Mouse (Mus musculus): ENCODE measurements around the gene Cped1.
"Not testable (repeated sequence)": the region's sequence is repeated elsewhere in the genome, so short reads cannot be mapped to it uniquely, and the experiment has no call there.

Cped1 gene

DNA sequence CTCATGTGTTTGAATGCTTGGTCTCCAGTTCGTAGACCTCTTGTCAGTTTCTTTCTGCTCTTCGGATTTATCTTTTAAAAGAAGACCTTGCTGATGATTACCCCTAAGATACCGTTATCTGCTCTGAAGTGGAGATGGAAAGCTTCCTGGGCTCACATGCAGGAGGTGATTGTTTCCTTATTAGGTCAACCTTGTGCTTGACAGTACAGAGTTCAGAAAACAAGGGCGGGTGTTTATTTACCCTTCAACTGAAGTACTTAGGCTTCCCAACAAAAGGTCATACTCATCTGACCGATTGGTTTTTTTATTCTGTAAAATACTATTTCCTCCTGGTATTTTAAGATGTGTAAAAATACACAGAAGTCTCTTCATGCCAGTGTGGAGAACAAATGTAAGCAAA is 106.1 kb downstream of the Cped1 start:
- DNase-seq, result no peak

DNA sequence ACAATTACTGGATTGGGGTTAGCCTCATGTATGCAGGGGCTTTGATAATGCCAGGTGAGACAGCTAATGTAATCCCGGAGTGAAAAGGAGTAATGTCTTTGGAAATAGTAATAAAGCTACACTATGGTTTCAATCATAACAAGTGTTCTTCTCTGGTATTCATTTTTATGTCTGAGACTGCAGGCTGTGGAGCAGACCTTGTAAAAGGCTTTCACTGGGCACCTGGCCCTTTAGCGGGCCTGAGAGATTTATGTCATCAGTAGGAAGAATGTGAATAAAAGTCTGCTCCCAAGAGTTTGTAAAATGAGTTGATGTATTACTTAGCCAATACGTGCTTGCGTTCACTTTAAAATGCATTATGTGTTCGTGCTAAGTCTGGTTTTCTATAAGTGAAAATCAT is 108.1 kb downstream of the Cped1 start:
- DNase-seq, result no peak

GRCm38 (mm10) chr6:22097709-22098108 is 112.0 kb downstream of the Cped1 start:
- no peak for DNase-seq

DNA sequence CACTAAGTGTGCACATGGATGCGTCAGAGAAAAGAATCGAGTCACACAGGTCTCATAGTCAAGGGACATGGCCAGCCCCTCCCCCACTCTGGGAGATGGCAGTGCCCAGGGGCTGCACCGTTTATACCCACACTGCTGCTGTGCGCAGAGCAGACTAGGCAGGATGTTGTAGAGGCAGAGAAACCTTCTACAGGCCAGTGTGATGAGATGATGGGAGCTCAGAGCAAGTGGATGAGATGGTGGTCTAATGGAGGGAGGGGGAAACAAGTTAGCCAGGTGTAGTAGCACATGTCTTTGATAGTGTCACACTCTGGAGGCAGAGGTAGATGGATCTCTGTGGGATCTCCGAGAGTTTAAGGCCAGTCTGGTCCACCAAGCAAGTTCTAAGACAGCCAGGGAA is 114.1 kb downstream of the Cped1 start:
- no peak for DNase-seq

DNA sequence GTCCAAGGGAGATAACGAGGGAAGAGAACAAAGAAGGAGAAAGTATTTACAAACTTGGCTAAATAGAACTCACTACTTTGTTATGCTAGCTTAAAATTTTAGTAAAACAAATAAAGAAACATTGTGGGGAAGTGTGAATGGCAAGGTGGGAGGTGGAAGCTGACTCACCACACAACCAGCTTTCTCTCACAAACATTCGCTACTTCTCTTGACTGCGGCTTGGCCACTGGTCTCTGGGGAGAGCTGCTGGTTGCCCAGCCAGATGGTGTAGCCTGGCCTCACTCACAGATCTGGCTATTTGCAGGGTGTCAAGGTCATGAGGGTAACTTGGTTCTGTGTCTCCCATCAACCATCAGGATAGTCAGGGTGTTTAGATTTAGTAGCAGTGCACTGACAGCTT is 116.2 kb downstream of the Cped1 start:
- DNase-seq, result no peak

GRCm38 (mm10) chr6:22102752-22103151 is 117.0 kb downstream of the Cped1 start:
- DNase-seq, result no peak

DNA sequence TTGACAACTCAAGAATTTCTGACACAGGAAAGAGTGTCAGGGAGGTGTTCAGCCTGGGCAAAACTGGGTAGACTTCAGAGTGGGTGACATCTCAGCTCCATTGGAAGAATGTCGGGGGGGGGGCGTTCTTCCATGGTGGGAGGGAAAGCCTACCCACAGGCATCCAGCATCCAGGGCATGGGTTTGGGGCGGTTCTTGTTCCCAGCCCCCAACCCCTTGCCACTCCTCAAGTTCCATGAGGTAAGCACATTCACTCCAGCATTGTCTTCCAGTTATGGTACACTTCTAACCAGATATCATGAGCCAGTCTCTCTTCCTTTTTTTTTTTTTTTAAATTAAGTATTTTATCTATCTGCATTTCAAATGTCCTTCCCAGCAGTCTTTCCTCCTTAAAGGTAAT is 118.0 kb downstream of the Cped1 start:
- no peak for DNase-seq

DNA sequence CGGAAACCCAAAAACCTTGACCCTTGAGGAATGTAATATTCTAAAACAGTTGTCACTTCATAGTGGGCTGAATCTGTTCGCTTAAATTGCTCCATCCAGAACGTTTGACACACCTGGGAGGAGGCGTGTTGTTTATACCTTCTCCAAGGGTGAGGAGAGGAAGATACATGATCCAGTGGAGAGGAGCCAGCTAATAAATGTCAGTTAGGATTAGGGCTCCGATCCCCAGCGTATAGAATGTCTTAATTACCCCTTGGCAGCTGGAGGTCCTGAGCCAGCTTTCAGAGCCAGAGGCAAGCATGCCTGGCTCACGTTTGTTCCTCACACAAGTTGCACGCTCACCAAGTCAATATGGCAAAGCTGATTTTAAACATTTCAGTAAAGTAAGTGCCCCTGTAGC is 118.5 kb downstream of the Cped1 start:
- DNase-seq, result no peak

DNA sequence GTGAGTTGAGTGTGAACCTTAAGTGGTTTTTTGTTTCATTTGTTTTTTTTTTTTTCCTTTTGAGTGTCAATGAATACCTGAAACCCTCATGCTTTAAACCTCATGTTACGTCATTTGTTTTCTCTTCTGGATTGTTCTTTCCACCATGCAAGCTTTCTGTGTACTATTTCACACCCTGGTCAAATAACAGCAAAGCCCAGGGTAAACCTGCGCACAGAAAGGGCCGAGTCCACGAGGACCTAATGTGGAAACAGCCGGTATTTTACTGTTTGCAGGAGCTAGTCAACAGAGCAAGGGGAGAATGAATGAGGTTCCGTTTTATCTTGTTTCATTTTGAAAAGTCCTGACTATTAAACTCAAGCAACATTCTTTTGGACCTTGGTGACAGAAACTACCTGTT is 128.4 kb downstream of the Cped1 start:
- DNase-seq, result no peak

DNA sequence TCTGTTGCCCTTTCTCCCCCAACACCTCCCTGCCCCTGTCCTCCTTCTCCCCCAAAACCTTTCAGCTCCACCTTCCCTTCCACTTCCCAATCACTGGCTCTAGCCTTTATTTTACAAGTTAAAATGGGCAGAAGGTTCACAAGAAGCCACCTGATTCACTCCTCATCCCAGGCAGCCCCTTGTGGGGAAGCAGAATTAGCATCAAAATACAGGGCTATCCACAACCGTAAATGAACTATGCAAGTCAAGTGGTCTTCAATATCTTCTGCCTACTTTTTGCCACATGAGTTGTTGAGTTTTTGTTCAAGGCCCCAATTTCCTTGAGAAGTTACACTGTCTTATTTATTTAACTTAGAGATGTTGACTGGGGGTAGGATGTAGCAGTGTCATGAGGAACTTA is 131.0 kb downstream of the Cped1 start:
- DNase-seq, result no peak

GRCm38 (mm10) chr6:22122080-22122479 is 136.4 kb downstream of the Cped1 start:
- DNase-seq, result peak; percentile 11

DNA sequence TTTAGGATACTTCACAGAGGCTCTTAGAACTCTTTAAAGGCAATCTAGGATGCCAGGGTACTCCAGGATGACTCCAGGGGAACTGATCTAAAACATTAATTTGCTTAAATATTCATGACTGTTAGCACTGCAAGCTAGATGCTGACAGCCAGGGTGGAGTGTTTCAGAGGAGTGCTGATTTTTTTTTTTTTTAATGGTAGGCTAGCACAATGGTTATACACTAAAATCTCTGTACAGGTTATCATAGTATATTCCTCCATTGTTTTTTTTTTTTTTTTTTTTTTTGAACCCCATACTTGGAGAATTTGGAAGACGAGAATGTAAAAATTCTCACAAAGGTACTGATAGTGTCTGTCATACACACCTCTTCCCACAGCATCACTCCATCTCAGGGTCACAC is 137.0 kb downstream of the Cped1 start:
- DNase-seq, result no peak

DNA sequence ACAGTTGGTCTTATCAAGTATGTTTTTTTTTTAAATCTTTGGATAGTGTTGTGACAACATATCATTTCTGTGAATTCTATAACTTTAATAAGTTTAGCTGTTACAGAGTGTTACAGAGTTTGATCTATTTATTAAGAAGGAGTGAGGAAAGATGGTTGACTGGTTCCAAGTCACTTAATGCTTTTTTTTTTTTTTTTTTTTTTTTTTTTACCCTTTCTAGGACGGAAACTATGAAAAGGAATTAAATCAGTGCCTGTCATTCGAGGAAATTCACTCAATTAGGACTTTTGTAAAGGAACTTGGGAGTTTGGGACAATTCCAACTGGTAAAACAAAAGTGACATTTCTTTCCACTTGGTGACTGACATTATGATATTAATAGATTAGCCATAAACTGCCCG is 137.6 kb downstream of the Cped1 start:
- DNase-seq, result no peak

DNA sequence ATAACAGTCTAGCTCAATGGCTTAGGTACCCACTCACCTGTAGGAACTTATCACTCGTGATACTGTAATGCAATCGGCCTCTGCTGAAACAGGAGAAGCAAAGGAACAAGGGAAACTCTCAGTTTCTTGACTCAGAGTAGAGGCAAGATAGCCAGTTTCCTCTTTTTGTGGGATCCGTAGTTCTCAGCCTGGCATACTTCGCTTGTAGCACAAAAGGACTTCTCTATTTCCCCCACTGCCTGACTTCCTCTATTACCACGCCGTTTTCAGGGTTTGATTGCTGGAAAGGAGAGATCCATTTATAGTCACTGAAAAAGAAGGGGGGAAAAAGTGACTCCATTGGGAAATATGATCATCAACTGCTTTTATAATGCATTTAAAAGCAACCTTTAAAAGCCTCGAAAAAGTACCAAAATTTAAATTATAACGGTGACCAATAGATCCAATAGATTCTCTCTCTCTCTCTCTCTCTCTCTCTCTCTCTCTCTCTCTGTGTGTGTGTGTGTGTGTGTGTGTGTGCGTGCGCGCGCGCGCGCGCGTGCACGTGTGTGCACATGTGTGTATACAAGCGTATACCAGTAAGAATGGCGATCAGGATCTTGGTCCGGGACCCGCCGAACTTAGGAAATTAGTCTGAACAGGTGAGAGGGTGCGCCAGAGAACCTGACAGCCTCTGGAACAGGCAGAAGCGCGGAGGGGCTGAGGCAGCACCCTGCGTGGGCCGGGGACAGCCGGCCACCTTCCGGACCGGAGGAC is 139.0 kb downstream of the Cped1 start:
- DNase-seq, result not testable (repeated sequence)

- DNase-seq, result no peak
Measured at GRCm38 (mm10) chr6:22135038-22135631, 149.4 kb downstream of the Cped1 start.

DNA sequence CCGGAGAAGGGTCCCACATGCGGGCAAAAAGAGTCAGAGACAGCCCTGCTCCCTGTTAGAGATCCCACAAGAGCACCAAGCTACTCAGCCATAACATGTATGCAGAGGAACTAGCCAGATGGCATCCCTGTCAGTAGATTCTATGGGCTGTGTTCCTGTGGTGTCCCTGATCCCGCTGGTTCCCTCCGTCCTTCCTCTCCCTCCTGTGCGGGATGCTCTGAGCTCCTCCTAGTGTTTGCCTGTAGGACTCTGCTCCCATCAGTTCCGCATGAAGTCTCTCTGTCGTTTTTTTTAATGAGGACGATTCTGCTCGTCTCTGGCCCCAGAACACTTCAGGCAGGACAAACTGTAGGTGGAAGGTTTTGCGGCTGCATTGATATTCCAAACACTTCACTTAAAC is 151.1 kb downstream of the Cped1 start:
- no peak for DNase-seq

GRCm38 (mm10) chr6:22140786-22141185 is 155.1 kb downstream of the Cped1 start:
- DNase-seq, result no peak

GRCm38 (mm10) chr6:22147236-22147635 is 161.5 kb downstream of the Cped1 start:
- DNase-seq, result no peak

- DNase-seq, result no peak
Measured at GRCm38 (mm10) chr6:22148511-22148910, 162.8 kb downstream of the Cped1 start.

GRCm38 (mm10) chr6:22157461-22157860 is 171.7 kb downstream of the Cped1 start:
- peak; percentile 19 for DNase-seq

DNA sequence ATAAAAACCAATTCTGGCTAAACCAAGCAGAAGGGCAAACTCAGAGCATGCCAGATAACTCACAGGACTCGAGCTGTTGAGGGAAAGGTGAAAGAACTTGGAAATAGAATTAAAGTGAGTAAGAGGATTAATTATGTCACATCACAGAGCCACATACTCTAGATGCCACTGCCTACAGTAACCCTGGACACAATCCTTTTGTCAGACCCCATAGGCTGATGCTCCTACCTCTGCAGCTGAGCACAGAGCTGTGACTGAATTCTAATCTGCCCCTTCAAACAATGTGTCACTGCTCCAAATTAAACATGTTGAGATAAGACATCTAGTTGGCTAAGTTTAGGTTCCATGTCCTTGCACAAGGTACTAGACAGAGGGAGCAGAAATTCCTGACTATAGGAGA is 176.2 kb downstream of the Cped1 start:
- no peak for DNase-seq

DNA sequence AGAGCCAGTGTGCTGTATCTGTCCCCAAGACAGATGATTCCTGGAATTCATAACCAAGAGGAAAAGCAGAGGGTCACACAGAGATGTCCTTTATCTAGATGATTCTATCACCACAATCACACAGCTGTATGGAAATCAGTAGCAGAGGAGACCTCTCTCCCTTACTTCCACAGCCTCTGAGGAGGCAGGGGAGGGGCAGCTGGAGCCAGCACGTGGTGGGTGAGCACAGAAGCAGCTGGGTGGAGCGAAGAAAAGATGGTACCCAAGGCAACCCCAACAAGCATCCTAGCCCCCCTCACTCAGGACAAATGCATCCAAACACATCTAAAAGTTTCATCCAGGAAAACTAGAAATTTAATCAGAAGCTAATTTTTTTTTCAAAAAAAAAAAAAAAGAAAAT is 182.7 kb downstream of the Cped1 start:
- no peak for DNase-seq

- no peak for DNase-seq
Measured at GRCm38 (mm10) chr6:22178721-22179295, 193.1 kb downstream of the Cped1 start.

GRCm38 (mm10) chr6:22180316-22180715 is 194.6 kb downstream of the Cped1 start:
- DNase-seq, result no peak

DNA sequence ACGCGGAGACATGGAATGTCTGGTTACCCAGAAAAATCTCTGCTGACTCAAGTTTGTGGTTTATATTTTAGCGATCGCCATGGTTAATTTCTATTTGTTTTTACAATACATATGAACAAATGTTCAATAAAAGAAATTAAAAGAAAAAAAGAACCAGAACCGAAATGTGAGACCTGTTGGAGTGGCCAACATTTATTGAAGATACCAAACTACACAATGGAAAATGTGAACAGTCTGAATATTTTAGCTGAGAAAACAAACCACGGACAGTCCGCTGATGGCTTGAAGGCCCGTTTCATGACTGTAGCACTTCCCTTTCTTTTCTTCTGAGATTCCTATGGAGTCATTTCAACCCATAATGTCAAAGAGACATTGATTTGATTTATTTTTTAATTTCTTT is 201.3 kb downstream of the Cped1 start:
- no peak for DNase-seq
